In the genomic region with DNA sequence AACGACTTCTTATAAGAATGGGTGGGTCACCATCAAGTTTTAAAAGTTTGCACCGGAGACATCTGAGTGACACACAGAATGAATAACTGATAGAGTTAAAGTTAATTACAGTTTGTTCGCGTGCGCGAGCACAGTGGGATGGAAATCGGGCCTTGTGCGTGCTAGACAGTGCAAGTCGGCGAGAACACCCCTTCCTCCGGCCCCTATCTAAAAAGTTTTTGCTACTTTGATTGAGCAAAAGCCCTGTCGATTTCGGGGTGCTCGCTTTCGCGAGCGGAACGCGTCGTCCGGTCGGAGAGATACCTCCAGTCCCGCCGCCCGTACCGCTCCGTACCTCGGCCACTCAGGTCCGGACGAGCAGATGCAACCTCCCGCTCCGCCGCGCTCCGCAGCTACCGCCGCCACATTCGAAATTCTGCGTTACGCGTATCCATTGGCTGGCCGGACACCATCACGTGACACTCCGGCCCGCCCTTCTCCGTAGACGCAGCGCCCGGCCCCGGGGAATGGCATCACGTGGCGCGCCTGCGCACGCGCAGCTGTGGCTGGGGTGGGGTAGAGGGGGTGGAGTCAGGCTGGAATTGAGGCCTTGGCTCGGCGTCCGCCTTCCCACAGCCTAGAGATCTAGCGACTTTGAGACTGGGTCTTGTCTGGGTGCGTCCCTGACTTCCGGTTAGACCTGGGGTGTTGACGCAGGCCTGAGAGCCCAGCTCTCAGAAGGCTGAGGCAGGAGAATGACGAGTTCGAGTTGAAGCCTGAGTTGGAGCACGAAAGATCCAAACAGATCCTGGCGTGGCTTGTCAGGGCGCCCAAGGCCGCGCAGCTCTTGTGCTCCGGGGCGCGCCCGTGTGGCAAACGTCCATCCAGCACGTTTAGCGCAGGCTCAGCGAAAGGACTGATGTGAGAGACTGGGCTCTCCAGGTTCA, we compare ENCODE assay signal across 8 mouse cellular contexts. TPM values are rescaled to one million over a fixed set of nuclear protein-coding genes. Genes with fewer than 3 reads are reported as not detected.
DNase-seq lines count a peak whose midpoint lies in the region; ATAC-seq and TF ChIP-seq lines count a peak whose summit lies in the region.

A gene (minus strand): TSS at position 457 of the 926 bp plus-strand sequence.

- H3K27ac ChIP-seq in ES-Bruce4 (ENCODE audit: insufficient read depth, low read length), result peak within 1 kb of the TSS; percentile 74
- H3K27ac ChIP-seq in forebrain, embryonic 13.5 days, result peak within 1 kb of the TSS; percentile 96
- H3K27ac ChIP-seq in liver, postnatal 0 days (ENCODE audit: low read depth), result peak within 1 kb of the TSS; percentile 99
- H3K27ac ChIP-seq in neural tube, embryonic 14.5 days (ENCODE audit: low read depth, low read length), result peak within 1 kb of the TSS; percentile 94

- peaks cover 30% of the 10 kb centered on the region for H3K36me3 ChIP-seq in ES-Bruce4 (ENCODE audit: control insufficient read depth, insufficient read depth, low read length, poor library complexity, severe bottlenecking)
- H3K36me3 ChIP-seq in forebrain, embryonic 13.5 days (ENCODE audit: poor library complexity, severe bottlenecking), result peaks cover 12% of the 10 kb centered on the region
- H3K36me3 ChIP-seq in liver, postnatal 0 days (replicated peaks; ENCODE audit: insufficient read depth, low read length), result peaks cover 21% of the 10 kb centered on the region
- H3K36me3 ChIP-seq in neural tube, embryonic 14.5 days (ENCODE audit: control insufficient read depth, insufficient read depth, low read length), result no peaks in the 10 kb centered on the region

- WGBS in forebrain, embryonic 13.5 days, result under 1% methylated on average over 78 of the region's 78 CpGs
- WGBS in large intestine, adult 2 months, result under 1% methylated on average over 78 of the region's 78 CpGs
- WGBS in liver, postnatal 0 days (ENCODE audit: insufficient replicate concordance), result under 1% methylated on average over 78 of the region's 78 CpGs
- WGBS in neural tube, embryonic 14.5 days, result under 1% methylated on average over 78 of the region's 78 CpGs

- no peaks in the 10 kb centered on the region for H3K27me3 ChIP-seq in ES-Bruce4 (ENCODE audit: control insufficient read depth, insufficient read depth, low read length, poor library complexity, severe bottlenecking)
- no peaks in the 10 kb centered on the region for H3K27me3 ChIP-seq in forebrain, embryonic 13.5 days
- H3K27me3 ChIP-seq in liver, postnatal 0 days (ENCODE audit: insufficient read depth, low read length), result no peaks in the 10 kb centered on the region
- H3K27me3 ChIP-seq in neural tube, embryonic 14.5 days (ENCODE audit: control insufficient read depth, insufficient read depth, low read length), result no peaks in the 10 kb centered on the region

- H3K9ac ChIP-seq in ES-Bruce4 (ENCODE audit: low read depth, poor library complexity, severe bottlenecking), result peak within 1 kb of the TSS; percentile 84
- H3K9ac ChIP-seq in forebrain, embryonic 13.5 days, result peak within 1 kb of the TSS; percentile 74
- peak within 1 kb of the TSS; percentile 89 for H3K9ac ChIP-seq in liver, postnatal 0 days (replicated peaks)
- H3K9ac ChIP-seq in neural tube, embryonic 14.5 days (replicated peaks; ENCODE audit: low read depth, low read length), result peak within 1 kb of the TSS; percentile 72

- no peak for TF ChIP-seq EP300 in ES-Bruce4 (IDR thresholded peaks at IDR 0.05; ENCODE audit: insufficient read depth, low read depth, low read length)
- no peak for TF ChIP-seq EP300 in liver, postnatal 0 days (IDR thresholded peaks at IDR 0.05; ENCODE audit: low read depth)

- TF ChIP-seq POLR2A in ES-Bruce4 (IDR thresholded peaks at IDR 0.05; ENCODE audit: insufficient read depth, low read length), result peak; percentile 38

- peak within 1 kb of the TSS; percentile 63 for H3K4me2 ChIP-seq in forebrain, embryonic 13.5 days
- H3K4me2 ChIP-seq in liver, postnatal 0 days (ENCODE audit: low read depth, low read length), result peak within 1 kb of the TSS; percentile 92
- peak within 1 kb of the TSS; percentile 65 for H3K4me2 ChIP-seq in neural tube, embryonic 14.5 days (ENCODE audit: low read depth, low read length)

- H3K9me3 ChIP-seq in ES-Bruce4 (replicated peaks; ENCODE audit: control insufficient read depth, insufficient read depth, low read length, poor library complexity, severe bottlenecking), result no peaks in the 10 kb centered on the region
- no peaks in the 10 kb centered on the region for H3K9me3 ChIP-seq in forebrain, embryonic 13.5 days (replicated peaks)
- H3K9me3 ChIP-seq in liver, postnatal 0 days (ENCODE audit: low read length), result no peaks in the 10 kb centered on the region
- H3K9me3 ChIP-seq in neural tube, embryonic 14.5 days (ENCODE audit: control insufficient read depth, low read length), result no peaks in the 10 kb centered on the region

- peak within 1 kb of the TSS; percentile 89 for H3K4me3 ChIP-seq in ES-Bruce4 (ENCODE audit: low read depth, low read length)
- peak within 1 kb of the TSS; percentile 50 for H3K4me3 ChIP-seq in forebrain, embryonic 13.5 days
- H3K4me3 ChIP-seq in liver, postnatal 0 days (ENCODE audit: low read depth, low read length), result peak within 1 kb of the TSS; percentile 78
- H3K4me3 ChIP-seq in neural tube, embryonic 14.5 days (ENCODE audit: low read depth, low read length), result peak within 1 kb of the TSS; percentile 48

- DNase-seq in heart, postnatal 10 days, result peak; percentile 98
- DNase-seq in large intestine, adult 2 months (ENCODE audit: low read depth, low spot score), result peak; percentile 90
- DNase-seq in liver, postnatal 0 days, result peak; percentile 99
- DNase-seq in testis, postnatal 10 days (ENCODE audit: low spot score), result peak; percentile 98

- TF ChIP-seq CTCF in ES-Bruce4 (IDR thresholded peaks at IDR 0.05; ENCODE audit: low read depth, low read length), result peak; percentile 34
- peak; percentile 80 for TF ChIP-seq CTCF in liver, postnatal 0 days (IDR thresholded peaks at IDR 0.05; ENCODE audit: low read depth)

- H3K4me1 ChIP-seq in ES-Bruce4 (ENCODE audit: control insufficient read depth, insufficient read depth, low read length), result no peaks in the 10 kb centered on the region
- H3K4me1 ChIP-seq in forebrain, embryonic 13.5 days, result peaks cover 21% of the 10 kb centered on the region
- peaks cover 5% of the 10 kb centered on the region for H3K4me1 ChIP-seq in liver, postnatal 0 days (ENCODE audit: insufficient read depth)
- no peaks in the 10 kb centered on the region for H3K4me1 ChIP-seq in neural tube, embryonic 14.5 days (ENCODE audit: control insufficient read depth, insufficient read depth, low read length)

- intact Hi-C loops in heart, postnatal 10 days (cut with DNase I), result loop anchor here (2.0 kb wide), 2 partner anchors 122 to 210 kb away; a partner anchor contains a TSS

- peak; percentile 96 for ATAC-seq in cerebellum, adult (ENCODE audit: insufficient number of reproducible peaks, low FRiP score, low TSS enrichment)
- ATAC-seq in forebrain, embryonic 13.5 days, result peak; percentile 99
- peak; percentile 99 for ATAC-seq in liver, postnatal 0 days
- ATAC-seq in neural tube, embryonic 14.5 days (ENCODE audit: low read depth), result peak; percentile 99

RNA-seq across cellular contexts. Expression of the gene that starts here (rescaled TPM):
- 70.5 and 71.5 TPM in 2 replicates for polyA plus RNA-seq in ES-Bruce4 (2011; ENCODE audit: insufficient read depth, insufficient read length, low read depth, missing spikeins)
- polyA plus RNA-seq in forebrain, embryonic 13.5 days (2015; fragmentation: Nextera tagmentation; extraction: Ambion mirVana), result 38.4 and 48.5 TPM in 2 replicates
- 1 to 10 TPM; 3.4 to 3.8 TPM for total RNA-seq in heart, postnatal 10 days (2021)
- polyA plus RNA-seq in large intestine, adult 2 months (2012; rRNA removed), result 1.8 and 2.0 TPM in 2 replicates
- polyA plus RNA-seq in liver, postnatal 0 days (2015; fragmentation: Nextera tagmentation; extraction: Ambion mirVana), result 21.4 and 24.6 TPM in 2 replicates
- polyA plus RNA-seq in neural tube, embryonic 14.5 days (2014; fragmentation: Nextera tagmentation; extraction: Ambion mirVana), result 3.2 and 4.9 TPM in 2 replicates

Comparison
In these comparisons a context has a peak if more than half of its experiments do, and no peak if none do; other contexts are left out.
1. Peak in every context shown above with its lines: DNase-seq, ATAC-seq, H3K4me3 ChIP-seq and H3K27ac ChIP-seq.